Mouse (Mus musculus): Measurements from ENCODE around the gene Vdr. TPM values are rescaled to one million over a fixed set of nuclear protein-coding genes. Genes with fewer than 3 reads are reported as not detected.

The Vdr gene
- polyA plus RNA-seq, 1 experiment from 2014 or later, result 6.5 TPM

DNA sequence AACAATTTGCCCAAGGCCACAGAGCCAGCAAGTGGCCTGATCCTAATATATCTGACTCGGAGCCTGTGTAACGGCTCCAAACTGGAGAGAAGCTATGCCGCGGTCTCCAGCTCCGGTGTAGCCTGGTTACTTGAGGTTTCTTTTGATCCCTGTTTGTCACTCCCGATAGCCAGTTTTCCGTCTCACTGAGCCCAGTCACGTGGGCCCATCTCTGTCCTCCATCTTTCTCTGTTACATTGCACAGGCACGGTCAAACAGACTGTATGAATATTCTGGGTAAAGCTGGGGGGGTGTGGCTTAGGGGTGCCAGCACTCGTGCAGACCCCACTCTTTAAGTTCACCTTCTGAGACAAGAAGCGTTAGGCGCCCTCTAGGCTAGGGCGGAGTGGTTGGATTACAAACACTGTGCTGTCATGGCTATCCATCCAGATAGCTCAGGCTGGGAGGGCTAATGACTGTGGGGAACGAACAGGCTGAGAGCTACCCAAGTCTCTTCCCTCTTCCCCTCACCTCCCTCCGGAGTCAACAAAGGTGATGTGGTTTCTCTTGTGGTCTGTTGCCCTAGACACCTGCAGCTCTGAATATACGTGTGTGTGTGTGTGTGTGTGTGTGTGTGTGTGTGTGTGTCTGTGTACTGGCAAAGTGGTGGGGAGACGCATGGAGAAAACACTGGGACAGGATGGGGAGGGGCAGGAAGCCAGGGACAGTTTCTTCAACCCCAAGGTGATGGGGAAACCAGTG, 74.1 kb downstream of the Vdr start:
- Histone ChIP-seq H3K4me2 (replicated peaks; ENCODE audit: low read depth) (no peak overlapping the region), H3K4me3 (ENCODE audit: low read depth, low read length) (no peak overlapping the region), H3K27ac (ENCODE audit: low read depth, low read length) (no peak overlapping the region), H3K36me3 (ENCODE audit: control insufficient read depth, insufficient read depth) (no peaks in the 10 kb centered on the region), H3K27me3 (replicated peaks; ENCODE audit: control insufficient read depth, insufficient read depth, low read length) (no peaks in the 10 kb centered on the region), H3K9me3 (ENCODE audit: control insufficient read depth) (no peaks in the 10 kb centered on the region), H3K4me1 (replicated peaks; ENCODE audit: control insufficient read depth, insufficient read depth, low read length) (no peaks in the 10 kb centered on the region; the same call in 1 of the 2 replicates), H3K9ac (ENCODE audit: low read depth, low read length) (no peak overlapping the region)
- no peak for TF ChIP-seq CTCF (IDR thresholded peaks at IDR 0.05; ENCODE audit: low read depth)
- no peak for ATAC-seq
- WGBS, result 68% methylated on average over 17 of the region's 17 CpGs

DNA sequence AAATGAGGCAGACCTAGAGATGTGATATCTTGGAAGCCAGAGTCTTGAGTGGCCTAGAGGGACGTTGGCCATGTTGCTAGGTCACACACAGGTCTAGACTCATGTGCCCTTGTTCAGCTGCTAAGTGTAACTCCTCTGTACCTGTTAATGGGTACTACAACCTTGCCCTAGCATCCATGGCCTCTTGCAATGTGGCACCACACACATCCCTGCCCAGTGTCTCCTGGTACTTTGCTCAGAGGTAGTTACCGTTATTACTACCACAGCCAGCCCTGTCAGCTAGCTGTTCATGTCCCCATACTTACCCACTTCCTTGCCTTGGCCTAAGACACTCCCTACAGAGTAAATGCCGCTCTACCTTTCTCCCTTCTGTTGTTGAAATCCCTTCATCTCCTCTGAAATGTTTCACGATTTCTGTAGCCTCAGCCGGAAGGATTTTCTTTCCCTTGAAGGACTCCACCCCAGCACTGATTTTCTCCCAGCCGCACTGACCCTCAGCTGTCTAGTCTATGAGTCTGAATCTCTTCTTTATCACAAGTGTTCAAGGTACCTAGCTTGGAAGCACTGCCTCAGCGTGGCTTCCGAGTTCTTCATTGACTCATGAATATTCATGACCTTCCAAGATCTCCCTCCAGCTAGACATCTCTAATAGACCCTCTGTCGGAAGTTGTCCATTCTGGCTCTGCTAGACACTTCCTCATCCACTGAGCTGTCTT, 77.5 kb downstream of the Vdr start:
- Histone ChIP-seq H3K27ac (ENCODE audit: low read depth, low read length) (no peak overlapping the region), H3K27me3 (replicated peaks; ENCODE audit: control insufficient read depth, insufficient read depth, low read length) (no peaks in the 10 kb centered on the region), H3K36me3 (ENCODE audit: control insufficient read depth, insufficient read depth) (no peaks in the 10 kb centered on the region), H3K4me2 (replicated peaks; ENCODE audit: low read depth) (no peak overlapping the region), H3K9me3 (ENCODE audit: control insufficient read depth) (no peaks in the 10 kb centered on the region), H3K4me3 (ENCODE audit: low read depth, low read length) (no peak overlapping the region), H3K4me1 (replicated peaks; ENCODE audit: control insufficient read depth, insufficient read depth, low read length) (no peaks in the 10 kb centered on the region; the same call in 1 of the 2 replicates), H3K9ac (ENCODE audit: low read depth, low read length) (no peak overlapping the region)
- ATAC-seq, result no peak
- WGBS, result 78% methylated on average over 9 of the region's 9 CpGs
- no peak for TF ChIP-seq CTCF (IDR thresholded peaks at IDR 0.05; ENCODE audit: low read depth)

GRCm38 (mm10) chr15:97831987-97832640, 78.3 kb downstream of the Vdr start:
- no peak for TF ChIP-seq CTCF (IDR thresholded peaks at IDR 0.05; ENCODE audit: low read depth)
- peak overlapping the region; percentile 91 for H3K27ac ChIP-seq (ENCODE audit: low read depth, low read length)
- H3K4me3 ChIP-seq (ENCODE audit: low read depth, low read length), result peak overlapping the region; percentile 83
- H3K4me1 ChIP-seq (replicated peaks; ENCODE audit: control insufficient read depth, insufficient read depth, low read length), result no peaks in the 10 kb centered on the region
- H3K9me3 ChIP-seq (ENCODE audit: control insufficient read depth), result no peaks in the 10 kb centered on the region
- WGBS, result 15% methylated on average over 10 of the region's 10 CpGs
- H3K4me2 ChIP-seq (replicated peaks; ENCODE audit: low read depth), result peak overlapping the region; percentile 91
- no peak for ATAC-seq
- no peaks in the 10 kb centered on the region for H3K36me3 ChIP-seq (ENCODE audit: control insufficient read depth, insufficient read depth)
- H3K9ac ChIP-seq (ENCODE audit: low read depth, low read length), result peak overlapping the region; percentile 89
- H3K27me3 ChIP-seq (replicated peaks; ENCODE audit: control insufficient read depth, insufficient read depth, low read length), result no peaks in the 10 kb centered on the region

- Histone ChIP-seq H3K4me1 (replicated peaks; ENCODE audit: control insufficient read depth, insufficient read depth, low read length) (no peaks in the 10 kb centered on the region), H3K36me3 (ENCODE audit: control insufficient read depth, insufficient read depth) (no peaks in the 10 kb centered on the region), H3K9me3 (ENCODE audit: control insufficient read depth) (no peaks in the 10 kb centered on the region), H3K4me3 (ENCODE audit: low read depth, low read length) (peak overlapping the region; percentile 83), H3K27me3 (replicated peaks; ENCODE audit: control insufficient read depth, insufficient read depth, low read length) (no peaks in the 10 kb centered on the region), H3K9ac (ENCODE audit: low read depth, low read length) (peak overlapping the region; percentile 89), H3K4me2 (replicated peaks; ENCODE audit: low read depth) (peak overlapping the region; percentile 91), H3K27ac (ENCODE audit: low read depth, low read length) (peak overlapping the region; percentile 91)
- WGBS, result 1% methylated on average over 58 of the region's 84 CpGs
- peak; percentile 26 for TF ChIP-seq CTCF (IDR thresholded peaks at IDR 0.05; ENCODE audit: low read depth)
- ATAC-seq, result peak; percentile 70
These were observed 79.0 kb downstream of the Vdr start for GRCm38 (mm10) chr15:97831242-97831986.

DNA sequence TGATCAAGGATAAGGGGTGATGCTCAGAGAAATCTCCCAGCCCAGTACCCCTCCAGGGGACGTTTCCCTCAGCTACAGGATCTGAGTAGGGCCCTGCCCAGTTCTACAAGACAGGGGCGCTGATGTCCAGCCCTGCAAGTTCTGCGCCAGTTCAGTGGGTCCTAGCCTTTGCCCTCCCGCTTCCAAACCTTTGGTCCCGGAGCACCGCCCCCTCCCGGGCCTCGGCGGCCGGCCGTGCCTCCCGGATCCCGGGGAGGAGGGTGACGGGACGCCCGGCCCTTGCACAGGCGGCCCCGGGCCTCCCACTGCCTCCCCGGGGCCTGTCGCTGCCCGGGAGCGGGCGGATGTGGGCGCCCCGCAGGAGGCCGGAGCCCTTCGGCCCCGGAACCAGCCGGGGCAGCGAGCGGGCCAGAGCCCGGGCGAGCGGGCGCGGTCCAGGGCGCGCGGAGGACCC, 79.6 kb downstream of the Vdr start:
- H3K4me3 ChIP-seq (ENCODE audit: low read depth, low read length), result peak overlapping the region; percentile 83
- H3K4me1 ChIP-seq (replicated peaks; ENCODE audit: control insufficient read depth, insufficient read depth, low read length), result no peaks in the 10 kb centered on the region
- no peaks in the 10 kb centered on the region for H3K27me3 ChIP-seq (replicated peaks; ENCODE audit: control insufficient read depth, insufficient read depth, low read length)
- TF ChIP-seq CTCF (IDR thresholded peaks at IDR 0.05; ENCODE audit: low read depth), result peak; percentile 28
- 2% methylated on average over 36 of the region's 39 CpGs for WGBS
- H3K27ac ChIP-seq (ENCODE audit: low read depth, low read length), result peak overlapping the region; percentile 91
- H3K4me2 ChIP-seq (replicated peaks; ENCODE audit: low read depth), result peak overlapping the region; percentile 91
- peak overlapping the region; percentile 89 for H3K9ac ChIP-seq (ENCODE audit: low read depth, low read length)
- ATAC-seq, result peak; percentile 34
- no peaks in the 10 kb centered on the region for H3K36me3 ChIP-seq (ENCODE audit: control insufficient read depth, insufficient read depth)
- no peaks in the 10 kb centered on the region for H3K9me3 ChIP-seq (ENCODE audit: control insufficient read depth)

Data from intestine, postnatal 0 days (tissue).